Mouse (Mus musculus) ES-E14 (cell line): ENCODE data around the gene Cubn. TPM values are rescaled to one million over a fixed set of nuclear protein-coding genes. Genes with fewer than 3 reads are reported as not detected.

Experiments
- DNase-seq: peaks from one replicate; pipeline ENCODE4 v3.0.0-alpha.2; 2013; ENCODE audit warnings: low read depth, low spot score
- H3K27ac ChIP-seq: 2 replicates; pipeline ENCODE4 v1.5.1; 2012; ENCODE audit warnings: low read depth, mild to moderate bottlenecking, low read length, moderate library complexity, mixed read lengths; ENCODE audit not compliant: poor library complexity, insufficient read depth, severe bottlenecking
- H3K36me3 ChIP-seq: 2 replicates; pipeline ENCODE4 v1.6.1; 2012; ENCODE audit warnings: mild to moderate bottlenecking, low read length, moderate library complexity, mixed read lengths; ENCODE audit not compliant: control insufficient read depth, poor library complexity, insufficient read depth, severe bottlenecking
- H3K4me1 ChIP-seq, 2 experiments: fragments of 150-350 bp in 1 of 2; sonication (generic) in 1 of 2; 2 replicates each; pipeline ENCODE4 v1.6.1; 2012; ENCODE audit warnings: low read length in 2 of 2, mild to moderate bottlenecking in 1 of 2, mixed read lengths in 1 of 2; ENCODE audit not compliant: control insufficient read depth in 2 of 2, insufficient read depth in 2 of 2, poor library complexity in 1 of 2
- H3K4me3 ChIP-seq, 2 experiments: fragments of 150-350 bp in 1 of 2; sonication (generic) in 1 of 2; 2 replicates each; pipeline ENCODE4 v1.5.1; 2012; ENCODE audit warnings: low read length in 2 of 2, low read depth in 1 of 2, mild to moderate bottlenecking in 1 of 2, mixed read lengths in 1 of 2; ENCODE audit not compliant: insufficient read depth in 1 of 2, poor library complexity in 1 of 2, severe bottlenecking in 1 of 2
- H3K9ac ChIP-seq: 2 replicates; pipeline ENCODE4 v1.6.1; 2012; ENCODE audit warnings: low read depth, mild to moderate bottlenecking, low read length, mixed read lengths; ENCODE audit not compliant: poor library complexity, insufficient read depth, severe bottlenecking
- H3K9me3 ChIP-seq: fragments of 150-350 bp; sonication (generic); 2 replicates; pipeline ENCODE4 v1.6.1; 2012; ENCODE audit warnings: low read depth, mild to moderate bottlenecking, low read length; ENCODE audit not compliant: control insufficient read depth, insufficient read depth
- CHD2 ChIP-seq: IDR thresholded peaks from 2 replicates; pipeline ENCODE4 v1.6.1; 2014; ENCODE audit warnings: mild to moderate bottlenecking, low read depth, low read length, inconsistent platforms
- HCFC1 ChIP-seq: IDR thresholded peaks from 2 replicates; pipeline ENCODE4 v1.6.1; 2012; ENCODE audit warnings: low read length, inconsistent platforms, borderline replicate concordance; ENCODE audit not compliant: insufficient read depth
- MAFK ChIP-seq: IDR thresholded peaks from 2 replicates; pipeline ENCODE4 v1.6.1; 2014; ENCODE audit warnings: mild to moderate bottlenecking, low read depth, low read length, inconsistent platforms; ENCODE audit not compliant: insufficient read depth
- ZC3H11A ChIP-seq: IDR thresholded peaks from 2 replicates; pipeline ENCODE4 v1.6.1; 2012; ENCODE audit warnings: low read depth, mild to moderate bottlenecking, inconsistent platforms, low read length, borderline replicate concordance
- ZNF384 ChIP-seq: IDR thresholded peaks from 2 replicates; pipeline ENCODE4 v1.6.1; 2012; ENCODE audit warnings: low read depth, low read length, inconsistent platforms
- in situ Hi-C, 2 experiments: fragments of 600-800 bp; cut with MboI; formaldehyde crosslinking; loops; one replicate each; pipeline ENCODE4 v1.15.1; 2025; ENCODE audit warnings: low sequenced_read_pairs in 2 of 2, inconsistent platforms in 1 of 2; ENCODE audit not compliant: unreplicated experiment in 2 of 2
- total RNA-seq: library from RNA; depleted of rRNA; stranded (reverse); fragments of 300-350 nt; gene quantifications from 2 replicates; pipeline ENCODE4 v1.2.3, GENCODE M21; 2012

The Cubn gene
- total RNA-seq, 1 experiment: 18.2 TPM

GRCm38 (mm10) chr2:13352775-13353174 is 138.8 kb downstream of the Cubn start:
- Histone ChIP-seq H3K4me1 (no peaks in the 10 kb centered on the region), H3K27ac (no peak overlapping the region), H3K9me3 (no peaks in the 10 kb centered on the region), H3K4me3 (no peak overlapping the region), H3K9ac (no peak overlapping the region), H3K36me3 (no peaks in the 10 kb centered on the region)
- in situ Hi-C loops: no loop called here
- no peak for DNase-seq
- TF ChIP-seq CHD2 (no peak), ZNF384 (no peak), MAFK (no peak), HCFC1 (no peak), ZC3H11A (no peak)

- DNase-seq: no peak
- no peaks in the 10 kb centered on the region for H3K36me3 ChIP-seq
- in situ Hi-C loops: no loop called here
- H3K27ac ChIP-seq: no peak overlapping the region
- H3K9me3 ChIP-seq: no peaks in the 10 kb centered on the region
- TF ChIP-seq HCFC1: no peak
- no peak for TF ChIP-seq MAFK
- TF ChIP-seq CHD2: no peak
- TF ChIP-seq ZC3H11A: no peak
- no peak for TF ChIP-seq ZNF384
- no peaks in the 10 kb centered on the region for H3K4me1 ChIP-seq
- H3K4me3 ChIP-seq: no peak overlapping the region
- no peak overlapping the region for H3K9ac ChIP-seq
Measured at GRCm38 (mm10) chr2:13352112-13352728, 139.4 kb downstream of the Cubn start.

- no peaks in the 10 kb centered on the region for H3K9me3 ChIP-seq
- H3K36me3 ChIP-seq: no peaks in the 10 kb centered on the region
- TF ChIP-seq CHD2 (no peak), ZC3H11A (no peak), MAFK (no peak), HCFC1 (no peak), ZNF384 (no peak)
- DNase-seq: no peak
- in situ Hi-C loops: no loop called here
- H3K9ac ChIP-seq: no peak overlapping the region
- H3K4me3 ChIP-seq: no peak overlapping the region
- H3K4me1 ChIP-seq: no peaks in the 10 kb centered on the region; a peak in 1 of 4 replicates
- no peak overlapping the region for H3K27ac ChIP-seq
Measured at GRCm38 (mm10) chr2:13342325-13342926, 149.2 kb downstream of the Cubn start.

GRCm38 (mm10) chr2:13335446-13335845 is 156.2 kb downstream of the Cubn start:
- H3K9me3 ChIP-seq: no peaks in the 10 kb centered on the region
- no peaks in the 10 kb centered on the region; a peak in 1 of 4 replicates for H3K4me1 ChIP-seq
- no peak for TF ChIP-seq ZNF384
- TF ChIP-seq MAFK: no peak
- TF ChIP-seq CHD2: no peak
- TF ChIP-seq ZC3H11A: no peak
- no peak for TF ChIP-seq HCFC1
- H3K36me3 ChIP-seq: no peaks in the 10 kb centered on the region
- H3K27ac ChIP-seq: no peak overlapping the region
- in situ Hi-C loops: no loop called here
- no peak overlapping the region for H3K9ac ChIP-seq
- H3K4me3 ChIP-seq: no peak overlapping the region
- DNase-seq: no peak
